Mouse (Mus musculus) frontal cortex, postnatal 25 days (tissue): ENCODE measurements around the gene Pdik1l.

Experiments
- DNase-seq, 2 experiments: peaks; one replicate each; pipeline ENCODE4 v3.0.0; 2022; ENCODE audit warnings: low spot score in 2 of 2

Gene Pdik1l

GRCm38 (mm10) chr4:134238279-134238651 is 49.4 kb downstream of the Pdik1l start, which contains the start of gene Cnksr1:
Gene Cnksr1, minus strand, starts transcription at chr4:134238399.
- DNase-seq: no peak

DNA sequence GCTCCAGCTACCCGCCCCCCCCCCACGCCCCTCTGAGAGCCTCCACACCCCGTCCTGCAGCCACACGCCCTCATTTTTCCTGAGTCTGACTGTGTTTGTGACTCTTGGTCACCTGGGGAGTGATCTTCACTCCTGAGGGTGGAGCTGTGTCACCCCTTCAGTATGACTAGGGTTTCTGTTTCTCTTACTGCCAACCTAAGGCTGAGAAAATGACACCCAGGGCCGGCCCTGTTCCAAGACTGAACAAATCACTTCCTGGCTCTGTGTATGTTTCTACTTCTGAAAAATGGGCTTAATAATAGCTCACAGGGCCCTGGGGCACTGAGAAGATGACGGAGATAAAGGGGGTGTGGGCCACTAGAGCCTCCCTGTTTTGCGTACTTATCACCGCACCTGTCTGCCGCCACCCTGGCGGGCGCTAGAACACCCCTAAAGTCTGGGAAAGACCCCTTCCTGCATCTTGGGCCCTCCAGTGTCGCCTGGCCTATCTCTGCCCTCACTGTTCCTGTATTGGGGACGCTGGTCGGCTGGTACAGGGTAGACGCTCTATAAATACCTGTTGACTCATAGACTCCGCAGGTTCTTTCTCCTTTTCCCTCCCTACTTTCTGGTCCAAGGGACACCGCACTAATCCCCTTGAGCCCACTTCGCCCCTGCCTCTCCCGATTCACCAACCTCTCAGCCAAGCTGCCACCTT is 50.0 kb downstream of the Pdik1l start:
- no peak for DNase-seq

- DNase-seq: no peak
Observed at GRCm38 (mm10) chr4:134234876-134235275, 52.8 kb downstream of the Pdik1l start.

DNA sequence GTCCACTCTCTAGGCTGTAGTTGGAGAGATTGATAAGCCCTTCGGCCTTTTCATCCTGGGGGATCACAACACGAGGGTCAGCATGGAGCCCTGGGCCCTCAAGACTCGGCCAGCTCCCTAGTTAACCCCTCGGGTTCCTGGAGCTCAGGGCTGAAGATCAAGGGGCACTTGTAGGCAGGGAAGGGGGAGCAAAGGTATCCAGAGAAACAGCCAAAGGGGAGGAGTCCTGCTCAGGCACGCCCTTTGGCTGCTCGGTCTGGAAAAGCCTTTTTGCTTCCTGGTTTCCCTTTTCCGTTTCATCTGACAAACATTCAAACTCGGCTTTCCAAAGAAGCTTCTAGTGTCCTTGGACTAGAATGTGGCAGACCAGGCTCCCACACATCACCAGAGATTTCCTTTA is 57.3 kb downstream of the Pdik1l start:
- no peak for DNase-seq

- no peak for DNase-seq
Observed at GRCm38 (mm10) chr4:134227194-134227593, 60.5 kb downstream of the Pdik1l start, which contains the start of gene Catsper4. Gene Catsper4, minus strand, starts transcription at chr4:134227383.
